ENCODE assay signal across 9 mouse cellular contexts in the genomic region with DNA sequence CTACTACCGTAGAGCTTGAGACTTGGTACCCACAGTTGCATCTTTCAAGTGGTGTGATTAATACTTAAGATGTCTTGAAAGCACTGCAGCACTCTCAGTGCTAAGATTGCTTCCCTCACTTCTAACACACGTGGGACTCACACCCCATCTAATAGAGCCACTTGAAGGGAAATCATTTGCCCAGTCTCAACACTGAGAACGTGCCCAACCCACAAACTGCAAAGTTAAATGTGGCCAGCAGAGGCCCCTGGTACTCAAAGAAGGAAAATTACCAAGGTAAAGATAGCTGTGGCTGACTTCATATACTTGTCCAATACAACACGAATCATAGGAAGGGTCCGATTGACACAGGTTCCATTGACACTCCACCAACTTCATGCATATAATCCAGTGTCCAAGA.
A peak's percentile ranks its signal among the peaks of the same experiment; 100 is the strongest.
DNase-seq lines count a peak whose midpoint lies in the region; ATAC-seq and TF ChIP-seq lines count a peak whose summit lies in the region.
"Had no signal": no experiment of that assay in that cellular context is flagged by ENCODE, and none has a peak within 500 bp of the region (broad histone marks: within the 10 kb centered on the region; RNA-seq: fewer than 3 reads in every experiment).

No protein-coding gene starts in this region.

- H3K27ac ChIP-seq in heart, postnatal 0 days (ENCODE audit: low read depth), result no peak overlapping the region
- H3K27ac ChIP-seq in heart, embryonic 11.5 days (ENCODE audit: low read depth, low read length), result no peak overlapping the region
- no peak overlapping the region for H3K27ac ChIP-seq in embryonic facial prominence, embryonic 10.5 days (replicated peaks)
- H3K27ac ChIP-seq in heart, embryonic 12.5 days (ENCODE audit: poor library complexity, severe bottlenecking), result no peak overlapping the region
- H3K27ac ChIP-seq: limb, embryonic 13.5 days had no signal

- no peak overlapping the region for H3K9ac ChIP-seq in heart, postnatal 0 days (replicated peaks; ENCODE audit: low read depth, low read length)
- no peak overlapping the region for H3K9ac ChIP-seq in heart, embryonic 11.5 days (ENCODE audit: low read depth, low read length)
- no peak overlapping the region for H3K9ac ChIP-seq in heart, embryonic 12.5 days
- H3K9ac ChIP-seq: limb, embryonic 13.5 days had no signal

- no peaks in the 10 kb centered on the region for H3K27me3 ChIP-seq in heart, postnatal 0 days (ENCODE audit: control insufficient read depth, insufficient read depth, low read length)
- no peaks in the 10 kb centered on the region for H3K27me3 ChIP-seq in heart, embryonic 11.5 days (ENCODE audit: control insufficient read depth, insufficient read depth, low read length)
- peaks cover 12% of the 10 kb centered on the region for H3K27me3 ChIP-seq in embryonic facial prominence, embryonic 10.5 days (replicated peaks; ENCODE audit: low read depth, poor library complexity, severe bottlenecking)
- H3K27me3 ChIP-seq in heart, embryonic 12.5 days (replicated peaks), result no peaks in the 10 kb centered on the region
- H3K27me3 ChIP-seq: limb, embryonic 13.5 days had no signal

- no peak for DNase-seq in heart, postnatal 0 days (ENCODE audit: low spot score)
- peak; percentile 8 for DNase-seq in urinary bladder, postnatal 14 days (ENCODE audit: low spot score)
- DNase-seq in urinary bladder, adult 18-20 months (ENCODE audit: low spot score in 2 of 2), result no peak
- peak; percentile 9 for DNase-seq in kidney, postnatal 14 days
- DNase-seq in embryonic facial prominence, embryonic 10.5 days (ENCODE audit: low spot score), result no peak
- DNase-seq in adipocyte (ENCODE audit: low spot score), result no peak

- no peak overlapping the region for H3K4me3 ChIP-seq in heart, postnatal 0 days (ENCODE audit: low read depth, low read length)
- no peak overlapping the region for H3K4me3 ChIP-seq in heart, embryonic 11.5 days (ENCODE audit: low read depth, low read length)
- H3K4me3 ChIP-seq in embryonic facial prominence, embryonic 10.5 days, result no peak overlapping the region
- no peak overlapping the region for H3K4me3 ChIP-seq in heart, embryonic 12.5 days
- H3K4me3 ChIP-seq: limb, embryonic 13.5 days had no signal

- TF ChIP-seq CTCF in heart, postnatal 0 days (IDR thresholded peaks at IDR 0.05; ENCODE audit: low read depth), result peak; percentile 33

- WGBS in heart, postnatal 0 days, result 55% methylated on average over 5 of the region's 5 CpGs
- 61% methylated on average over 5 of the region's 5 CpGs for WGBS in heart, embryonic 11.5 days (ENCODE audit: insufficient replicate concordance)
- 69% methylated on average over 5 of the region's 5 CpGs for WGBS in embryonic facial prominence, embryonic 10.5 days
- 57% methylated on average over 5 of the region's 5 CpGs for WGBS in heart, embryonic 12.5 days

- no peaks in the 10 kb centered on the region for H3K4me1 ChIP-seq in heart, postnatal 0 days (ENCODE audit: control insufficient read depth, insufficient read depth)
- no peaks in the 10 kb centered on the region for H3K4me1 ChIP-seq in heart, embryonic 11.5 days (ENCODE audit: control insufficient read depth, insufficient read depth, low read length)
- H3K4me1 ChIP-seq in embryonic facial prominence, embryonic 10.5 days, result no peaks in the 10 kb centered on the region
- H3K4me1 ChIP-seq in heart, embryonic 12.5 days (replicated peaks), result no peaks in the 10 kb centered on the region
- H3K4me1 ChIP-seq: limb, embryonic 13.5 days had no signal

- no peak for ATAC-seq in heart, postnatal 0 days (ENCODE audit: insufficient read depth, low read depth)
- no peak for ATAC-seq in heart, embryonic 11.5 days (replicated peaks; ENCODE audit: insufficient number of reproducible peaks, low FRiP score, low TSS enrichment)
- no peak for ATAC-seq in heart, embryonic 12.5 days (ENCODE audit: insufficient number of reproducible peaks, low FRiP score)

- TF ChIP-seq EP300 in heart, postnatal 0 days (IDR thresholded peaks at IDR 0.05; ENCODE audit: low read depth), result no peak

- H3K9me3 ChIP-seq in heart, postnatal 0 days (replicated peaks; ENCODE audit: control insufficient read depth, low read length), result no peaks in the 10 kb centered on the region; the same call in 1 of the 2 replicates
- no peaks in the 10 kb centered on the region for H3K9me3 ChIP-seq in heart, embryonic 11.5 days (replicated peaks; ENCODE audit: control insufficient read depth, low read length)
- H3K9me3 ChIP-seq in embryonic facial prominence, embryonic 10.5 days, result no peaks in the 10 kb centered on the region
- no peaks in the 10 kb centered on the region for H3K9me3 ChIP-seq in heart, embryonic 12.5 days (replicated peaks)
- H3K9me3 ChIP-seq: limb, embryonic 13.5 days had no signal

- H3K36me3 ChIP-seq in heart, postnatal 0 days (replicated peaks; ENCODE audit: control insufficient read depth, insufficient read depth, low read length), result no peaks in the 10 kb centered on the region
- no peaks in the 10 kb centered on the region for H3K36me3 ChIP-seq in heart, embryonic 11.5 days (ENCODE audit: control insufficient read depth, insufficient read depth, low read length)
- H3K36me3 ChIP-seq in embryonic facial prominence, embryonic 10.5 days (replicated peaks), result no peaks in the 10 kb centered on the region
- H3K36me3 ChIP-seq in heart, embryonic 12.5 days, result no peaks in the 10 kb centered on the region
- H3K36me3 ChIP-seq: limb, embryonic 13.5 days had no signal

- no peak overlapping the region for H3K4me2 ChIP-seq in heart, postnatal 0 days (ENCODE audit: low read depth, low read length)
- H3K4me2 ChIP-seq in heart, embryonic 11.5 days, result no peak overlapping the region
- H3K4me2 ChIP-seq in heart, embryonic 12.5 days, result no peak overlapping the region
- H3K4me2 ChIP-seq: limb, embryonic 13.5 days had no signal

Comparison
In these comparisons a context has a peak if more than half of its experiments do, and no peak if none do; other contexts are left out.
1. DNase-seq: peak in urinary bladder, postnatal 14 days (single experiment) and kidney, postnatal 14 days (single experiment); none in heart, postnatal 0 days (single experiment), urinary bladder, adult 18-20 months (0 of 2), embryonic facial prominence, embryonic 10.5 days (single experiment) and adipocyte (single experiment).